Mouse (Mus musculus) ES-Bruce4 (cell line): ENCODE results near the gene Lrrk1. TPM values are rescaled to one million over a fixed set of nuclear protein-coding genes. Genes with fewer than 3 reads are reported as not detected.

ENCODE experiments used
- H3K27ac ChIP-seq: 2 replicates; pipeline ENCODE4 v1.5.1; 2012; ENCODE audit warnings: low read length, inconsistent platforms; ENCODE audit not compliant: insufficient read depth
- H3K27me3 ChIP-seq: 2 replicates; pipeline ENCODE4 v1.6.1; 2012; ENCODE audit warnings: mild to moderate bottlenecking, low read length, inconsistent platforms; ENCODE audit not compliant: control insufficient read depth, poor library complexity, insufficient read depth, severe bottlenecking
- H3K36me3 ChIP-seq: 2 replicates; pipeline ENCODE4 v1.6.1; 2012; ENCODE audit warnings: inconsistent platforms, mild to moderate bottlenecking, low read length, moderate library complexity; ENCODE audit not compliant: control insufficient read depth, poor library complexity, insufficient read depth, severe bottlenecking
- H3K4me1 ChIP-seq: one replicate; pipeline ENCODE4 v1.8.1; 2011; ENCODE audit warnings: low read length; ENCODE audit not compliant: control insufficient read depth, insufficient read depth
- H3K4me3 ChIP-seq: 2 replicates; pipeline ENCODE4 v1.5.1; 2011; ENCODE audit warnings: low read depth, mild to moderate bottlenecking, low read length
- H3K9ac ChIP-seq: 2 replicates; pipeline ENCODE4 v1.6.1; 2012; ENCODE audit warnings: low read depth, mild to moderate bottlenecking, inconsistent platforms; ENCODE audit not compliant: poor library complexity, severe bottlenecking
- H3K9me3 ChIP-seq: replicated peaks from 2 replicates; pipeline ENCODE4 v1.6.1; 2012; ENCODE audit warnings: mild to moderate bottlenecking, low read length, inconsistent platforms; ENCODE audit not compliant: control insufficient read depth, poor library complexity, insufficient read depth, severe bottlenecking
- CTCF ChIP-seq: IDR thresholded peaks from one replicate; pipeline ENCODE4 v1.8.1; 2011; ENCODE audit warnings: low read depth, low read length
- EP300 ChIP-seq: IDR thresholded peaks from 2 replicates; pipeline ENCODE4 v1.6.1; 2011; ENCODE audit warnings: low read depth, low read length; ENCODE audit not compliant: insufficient read depth
- POLR2A ChIP-seq: IDR thresholded peaks from one replicate; pipeline ENCODE4 v1.8.1; 2011; ENCODE audit warnings: low read length; ENCODE audit not compliant: insufficient read depth
- polyA plus RNA-seq: library from polyadenylated mRNA; stranded (reverse); fragments of >200 nt; gene quantifications from 2 replicates; pipeline ENCODE4 v1.2.4, GENCODE M21; 2011; ENCODE audit warnings: low read depth; ENCODE audit not compliant: missing spikeins, insufficient read depth, insufficient read length

Lrrk1 gene
- polyA plus RNA-seq, 1 experiment: 6.4 TPM

- no peaks in the 10 kb centered on the region for H3K36me3 ChIP-seq
- no peaks in the 10 kb centered on the region for H3K27me3 ChIP-seq
- no peak overlapping the region for H3K27ac ChIP-seq
- TF ChIP-seq CTCF: no peak
- TF ChIP-seq POLR2A: no peak
- TF ChIP-seq EP300: no peak
- H3K9me3 ChIP-seq: no peaks in the 10 kb centered on the region
- H3K4me1 ChIP-seq: peaks cover 4% of the 10 kb centered on the region
- H3K9ac ChIP-seq: no peak overlapping the region
- no peak overlapping the region for H3K4me3 ChIP-seq
Observed at GRCm38 (mm10) chr7:66375736-66376135, 12.4 kb downstream of the Lrrk1 start.

- no peak for TF ChIP-seq CTCF
- TF ChIP-seq POLR2A: no peak
- TF ChIP-seq EP300: no peak
- Histone ChIP-seq H3K4me3 (no peak overlapping the region), H3K9me3 (no peaks in the 10 kb centered on the region), H3K4me1 (peaks cover 4% of the 10 kb centered on the region), H3K27me3 (no peaks in the 10 kb centered on the region), H3K9ac (no peak overlapping the region), H3K27ac (no peak overlapping the region), H3K36me3 (no peaks in the 10 kb centered on the region)
Observed at GRCm38 (mm10) chr7:66373391-66373790, 14.8 kb downstream of the Lrrk1 start.

GRCm38 (mm10) chr7:66370970-66371369, 17.2 kb downstream of the Lrrk1 start:
- Histone ChIP-seq H3K27ac (no peak overlapping the region), H3K4me3 (no peak overlapping the region), H3K27me3 (no peaks in the 10 kb centered on the region), H3K9ac (no peak overlapping the region), H3K36me3 (no peaks in the 10 kb centered on the region), H3K4me1 (no peaks in the 10 kb centered on the region), H3K9me3 (no peaks in the 10 kb centered on the region)
- TF ChIP-seq POLR2A: no peak
- no peak for TF ChIP-seq EP300
- TF ChIP-seq CTCF: no peak

GRCm38 (mm10) chr7:66369934-66370445, 18.2 kb downstream of the Lrrk1 start:
- H3K27ac ChIP-seq: no peak overlapping the region
- H3K9me3 ChIP-seq: no peaks in the 10 kb centered on the region
- H3K27me3 ChIP-seq: no peaks in the 10 kb centered on the region
- no peak overlapping the region for H3K4me3 ChIP-seq
- H3K4me1 ChIP-seq: no peaks in the 10 kb centered on the region
- no peak overlapping the region for H3K9ac ChIP-seq
- H3K36me3 ChIP-seq: no peaks in the 10 kb centered on the region
- no peak for TF ChIP-seq EP300
- no peak for TF ChIP-seq POLR2A

- H3K9me3 ChIP-seq: no peaks in the 10 kb centered on the region
- H3K27ac ChIP-seq: no peak overlapping the region
- no peaks in the 10 kb centered on the region for H3K36me3 ChIP-seq
- H3K27me3 ChIP-seq: no peaks in the 10 kb centered on the region
- TF ChIP-seq POLR2A (no peak), EP300 (no peak), CTCF (no peak)
- no peaks in the 10 kb centered on the region for H3K4me1 ChIP-seq
- no peak overlapping the region for H3K4me3 ChIP-seq
- no peak overlapping the region for H3K9ac ChIP-seq
Observed at GRCm38 (mm10) chr7:66369071-66369933, 18.8 kb downstream of the Lrrk1 start.

GRCm38 (mm10) chr7:66365904-66366303, 22.2 kb downstream of the Lrrk1 start, which contains the start of gene Gm10974:
Gene Gm10974, plus strand, starts transcription at chr7:66365905.
- TF ChIP-seq POLR2A (no peak), EP300 (no peak), CTCF (no peak)
- Histone ChIP-seq H3K9me3 (no peaks in the 10 kb centered on the region), H3K27me3 (no peaks in the 10 kb centered on the region), H3K9ac (no peak within 1 kb of the TSS), H3K4me1 (no peaks in the 10 kb centered on the region), H3K27ac (no peak within 1 kb of the TSS), H3K36me3 (no peaks in the 10 kb centered on the region), H3K4me3 (no peak within 1 kb of the TSS)
